Mouse (Mus musculus) myocyte (in vitro differentiated cells): ENCODE results near the gene Btbd16. TPM values are rescaled to one million over a fixed set of nuclear protein-coding genes. Genes with fewer than 3 reads are reported as not detected.

Experiments
- H3K27me3 ChIP-seq: one replicate; pipeline ENCODE4 v1.6.1; 2011; ENCODE audit not compliant: control insufficient read depth, insufficient read depth, insufficient read length
- H3K36me3 ChIP-seq: one replicate; pipeline ENCODE4 v1.6.1; 2011; ENCODE audit not compliant: control insufficient read depth, insufficient read depth
- H3K4me2 ChIP-seq: one replicate; pipeline ENCODE4 v1.6.1; 2011; ENCODE audit warnings: low read depth, control low read depth
- H3K4me3 ChIP-seq: one replicate; pipeline ENCODE4 v1.5.1; 2011; ENCODE audit warnings: mild to moderate bottlenecking, control low read depth, moderate library complexity
- H3K79me2 ChIP-seq: one replicate; pipeline ENCODE4 v1.6.1; 2011; ENCODE audit not compliant: control insufficient read depth, insufficient read depth
- H3ac ChIP-seq: one replicate; pipeline ENCODE4 v1.6.1; 2011; ENCODE audit not compliant: control insufficient read depth, insufficient read length
- CEBPB ChIP-seq: IDR thresholded peaks from 2 replicates; pipeline ENCODE4 v1.6.1; 2011; ENCODE audit warnings: mild to moderate bottlenecking, moderate library complexity; ENCODE audit not compliant: poor library complexity, insufficient read depth, severe bottlenecking
- E2F4 ChIP-seq: IDR thresholded peaks from one replicate; pipeline ENCODE4 v1.6.1; 2011; ENCODE audit warnings: mild to moderate bottlenecking, control low read depth, moderate library complexity; ENCODE audit not compliant: insufficient read depth
- MAX ChIP-seq: IDR thresholded peaks from one replicate; pipeline ENCODE4 v1.6.1; 2011; ENCODE audit warnings: low read depth, mild to moderate bottlenecking, control low read depth
- MYOD1 ChIP-seq, 3 experiments: IDR thresholded peaks; one replicate each; pipeline ENCODE4 v1.6.1; 2011; ENCODE audit warnings: control low read depth in 2 of 3, low read depth in 2 of 3, mild to moderate bottlenecking in 2 of 3, moderate library complexity in 1 of 3; ENCODE audit not compliant: insufficient read length in 2 of 3, control insufficient read depth in 1 of 3
- MYOG ChIP-seq, 3 experiments: IDR thresholded peaks; one replicate each; pipeline ENCODE4 v1.6.1; 2011; ENCODE audit warnings: control low read depth in 2 of 3, low read depth in 2 of 3, mild to moderate bottlenecking in 2 of 3; ENCODE audit not compliant: insufficient read length in 2 of 3, control insufficient read depth in 1 of 3, insufficient read depth in 1 of 3
- POLR2A ChIP-seq: IDR thresholded peaks from one replicate; pipeline ENCODE4 v1.6.1; 2011; ENCODE audit warnings: low read depth, mild to moderate bottlenecking, control low read depth, moderate library complexity; ENCODE audit not compliant: insufficient read length
- POLR2AphosphoS2 ChIP-seq: IDR thresholded peaks from one replicate; pipeline ENCODE4 v1.6.1; 2011; ENCODE audit warnings: low read depth, control low read depth; ENCODE audit not compliant: insufficient read length
- REST ChIP-seq: IDR thresholded peaks from one replicate; pipeline ENCODE4 v1.6.1; 2011; ENCODE audit warnings: mild to moderate bottlenecking, control low read depth, moderate library complexity; ENCODE audit not compliant: insufficient read depth, insufficient read length
- SRF ChIP-seq: IDR thresholded peaks from one replicate; pipeline ENCODE4 v1.6.1; 2011; ENCODE audit warnings: low read depth; ENCODE audit not compliant: control insufficient read depth, insufficient read length
- TCF12 ChIP-seq: IDR thresholded peaks from one replicate; pipeline ENCODE4 v1.6.1; 2011; ENCODE audit warnings: mild to moderate bottlenecking, control low read depth; ENCODE audit not compliant: poor library complexity, insufficient read depth, severe bottlenecking
- TCF3 ChIP-seq: IDR thresholded peaks from one replicate; pipeline ENCODE4 v1.6.1; 2011; ENCODE audit warnings: low read depth, control low read depth; ENCODE audit not compliant: insufficient read length
- USF1 ChIP-seq: IDR thresholded peaks from one replicate; pipeline ENCODE4 v1.6.1; 2011; ENCODE audit warnings: low read depth, mild to moderate bottlenecking, control low read depth, moderate library complexity
- polyA plus RNA-seq: library from polyadenylated mRNA; unstranded; fragments of >200 nt; fragmentation: generic; extraction: Trizol; gene quantifications from one replicate; pipeline ENCODE4 v1.2.1, GENCODE M21; 2012; ENCODE audit warnings: missing spikeins

Btbd16 gene
- polyA plus RNA-seq, 1 experiment: not detected

DNA sequence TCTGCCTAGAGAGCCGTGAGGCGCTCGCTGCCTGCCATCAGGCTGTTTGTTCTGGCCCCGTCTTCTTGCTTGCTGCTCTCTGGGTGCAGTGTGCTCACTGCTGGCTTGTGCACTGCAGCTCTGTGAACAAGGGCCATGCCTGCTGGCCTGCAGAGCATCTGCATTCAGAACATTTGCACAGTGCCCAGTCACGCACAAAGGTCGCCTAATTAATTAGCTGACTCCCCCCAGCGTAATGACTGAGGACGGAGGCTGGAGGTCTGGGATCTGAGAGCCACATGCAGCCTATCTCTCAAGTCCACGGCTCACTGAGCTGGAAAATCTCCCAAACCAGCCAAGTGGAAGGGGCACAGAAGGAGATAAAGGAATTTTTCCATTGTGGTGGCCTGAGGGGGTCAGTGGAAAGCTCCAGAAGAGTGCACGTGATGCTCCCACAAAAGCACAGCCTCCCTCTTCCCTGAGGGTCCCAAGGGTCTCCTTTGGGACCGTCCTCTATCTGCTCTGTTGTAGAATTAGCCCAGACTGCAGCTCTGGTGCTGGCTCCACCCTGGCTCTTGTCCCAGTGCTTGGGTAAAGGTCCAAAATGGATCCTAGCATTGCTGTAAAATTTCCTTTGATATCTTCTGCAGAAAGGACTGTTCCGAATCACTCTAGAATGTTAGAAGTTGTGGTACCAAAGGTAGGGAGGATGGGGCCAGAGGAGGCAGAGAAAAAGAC, 64.2 kb downstream of the Btbd16 start:
- H3K27me3 ChIP-seq: no peaks in the 10 kb centered on the region
- no peaks in the 10 kb centered on the region for H3K36me3 ChIP-seq
- TF ChIP-seq TCF12 (no peak), REST (no peak), POLR2AphosphoS2 (no peak), E2F4 (no peak), MYOD1 (IDR thresholded peaks at IDR 0.05; ENCODE audit: control insufficient read depth in 1 of 3, insufficient read length in 2 of 3, low read depth in 2 of 3) (no peak), USF1 (no peak), SRF (no peak), POLR2A (no peak), MYOG (IDR thresholded peaks at IDR 0.05; ENCODE audit: control insufficient read depth in 1 of 3, insufficient read depth in 1 of 3, insufficient read length in 2 of 3, low read depth in 2 of 3) (no peak), TCF3 (no peak), CEBPB (no peak), MAX (no peak)
- no peaks in the 10 kb centered on the region for H3K79me2 ChIP-seq
- no peak overlapping the region for H3K4me2 ChIP-seq
- no peak overlapping the region for H3K4me3 ChIP-seq
- no peak overlapping the region for H3ac ChIP-seq

DNA sequence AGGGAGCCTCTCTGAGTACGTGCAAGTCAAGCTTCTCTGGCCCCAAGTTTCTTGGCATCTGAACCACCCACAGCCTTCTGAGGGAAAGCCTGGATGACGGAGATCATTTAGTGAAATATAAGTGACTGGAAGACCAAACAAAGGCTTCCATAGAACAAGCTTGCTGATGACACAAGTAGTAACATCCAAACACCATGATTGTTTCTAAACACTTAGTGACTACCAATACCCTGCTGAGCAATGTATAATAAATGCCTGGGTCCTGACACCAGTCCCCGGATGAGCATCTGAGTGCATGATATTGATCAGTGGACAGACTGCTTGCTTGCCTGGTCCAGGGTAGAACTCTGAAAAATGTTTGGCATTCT, 64.8 kb downstream of the Btbd16 start:
- H3K36me3 ChIP-seq: no peaks in the 10 kb centered on the region
- TF ChIP-seq SRF (no peak), TCF3 (no peak)
- no peak overlapping the region for H3K4me2 ChIP-seq
- no peaks in the 10 kb centered on the region for H3K79me2 ChIP-seq
- no peaks in the 10 kb centered on the region for H3K27me3 ChIP-seq
- no peak overlapping the region for H3ac ChIP-seq
- H3K4me3 ChIP-seq: no peak overlapping the region

DNA sequence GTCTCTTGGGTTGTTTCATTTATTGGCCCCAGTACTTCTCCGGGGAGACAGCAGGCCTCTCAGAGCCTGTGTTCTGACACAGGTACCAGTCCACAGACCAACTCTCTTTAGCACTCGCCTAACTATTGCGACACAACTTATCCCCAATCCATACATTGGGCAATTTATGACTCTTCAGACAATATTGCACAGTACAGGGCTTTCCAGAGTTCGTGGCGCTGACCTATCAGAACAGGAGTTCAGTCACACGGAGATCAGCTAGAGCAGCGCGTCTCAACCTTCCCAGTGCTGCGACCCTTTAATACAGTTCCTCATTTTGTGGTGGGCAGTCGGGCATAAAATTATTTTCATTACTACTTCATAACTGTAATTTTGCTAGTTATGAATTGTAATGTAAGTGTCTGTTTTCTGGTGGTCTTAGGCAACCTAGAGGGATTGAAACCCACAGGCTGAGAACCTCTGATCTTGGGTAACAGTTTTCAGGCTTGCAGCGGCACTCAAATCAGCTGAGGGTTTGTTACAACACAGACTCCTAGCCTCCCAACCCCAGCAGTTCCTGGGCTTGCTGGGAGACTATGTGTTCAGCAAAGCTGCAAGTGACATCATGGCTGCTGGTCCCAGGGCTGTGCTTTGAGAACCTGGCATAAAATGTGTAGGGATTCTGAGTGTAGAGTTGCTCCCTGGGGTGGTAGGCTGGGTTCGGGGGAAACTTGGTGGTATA, 65.7 kb downstream of the Btbd16 start:
- H3K79me2 ChIP-seq: no peaks in the 10 kb centered on the region
- no peak overlapping the region for H3ac ChIP-seq
- H3K36me3 ChIP-seq: no peaks in the 10 kb centered on the region
- H3K4me3 ChIP-seq: no peak overlapping the region
- TF ChIP-seq REST: no peak
- no peak for TF ChIP-seq CEBPB
- no peak for TF ChIP-seq TCF12
- no peak for TF ChIP-seq E2F4
- TF ChIP-seq POLR2A: no peak
- H3K27me3 ChIP-seq: no peaks in the 10 kb centered on the region
- H3K4me2 ChIP-seq: no peak overlapping the region

DNA sequence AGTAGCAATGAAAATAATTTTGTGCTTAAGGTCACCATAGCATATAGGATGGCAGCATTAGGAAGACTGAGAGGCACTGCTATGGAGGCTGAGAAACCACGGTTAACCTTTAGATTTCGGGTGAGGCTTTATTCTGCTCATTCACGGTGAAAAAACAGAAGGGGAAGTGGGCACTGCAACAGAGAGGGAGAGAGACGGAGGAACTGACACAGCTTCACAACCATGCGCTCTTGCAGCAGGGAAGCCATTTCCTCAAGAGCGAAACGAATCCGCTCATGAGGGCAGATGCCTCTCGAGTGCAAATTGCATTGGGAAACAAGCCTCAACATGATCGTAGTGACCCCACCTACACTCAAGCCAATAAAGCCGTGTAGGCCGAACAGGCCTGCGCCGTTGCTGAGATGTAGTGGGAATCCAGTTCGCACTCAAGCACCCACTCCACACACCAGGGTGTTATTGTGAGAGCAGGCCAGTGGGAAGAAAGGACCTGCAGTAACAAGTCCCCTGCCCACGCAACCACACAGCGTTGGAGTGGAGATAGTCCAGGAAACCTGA, 73.4 kb downstream of the Btbd16 start:
- Histone ChIP-seq H3K79me2 (no peaks in the 10 kb centered on the region), H3K36me3 (no peaks in the 10 kb centered on the region), H3ac (no peak overlapping the region), H3K4me3 (no peak overlapping the region), H3K4me2 (no peak overlapping the region), H3K27me3 (no peaks in the 10 kb centered on the region)
- TF ChIP-seq TCF3 (no peak), MAX (no peak), REST (no peak), E2F4 (no peak)

DNA sequence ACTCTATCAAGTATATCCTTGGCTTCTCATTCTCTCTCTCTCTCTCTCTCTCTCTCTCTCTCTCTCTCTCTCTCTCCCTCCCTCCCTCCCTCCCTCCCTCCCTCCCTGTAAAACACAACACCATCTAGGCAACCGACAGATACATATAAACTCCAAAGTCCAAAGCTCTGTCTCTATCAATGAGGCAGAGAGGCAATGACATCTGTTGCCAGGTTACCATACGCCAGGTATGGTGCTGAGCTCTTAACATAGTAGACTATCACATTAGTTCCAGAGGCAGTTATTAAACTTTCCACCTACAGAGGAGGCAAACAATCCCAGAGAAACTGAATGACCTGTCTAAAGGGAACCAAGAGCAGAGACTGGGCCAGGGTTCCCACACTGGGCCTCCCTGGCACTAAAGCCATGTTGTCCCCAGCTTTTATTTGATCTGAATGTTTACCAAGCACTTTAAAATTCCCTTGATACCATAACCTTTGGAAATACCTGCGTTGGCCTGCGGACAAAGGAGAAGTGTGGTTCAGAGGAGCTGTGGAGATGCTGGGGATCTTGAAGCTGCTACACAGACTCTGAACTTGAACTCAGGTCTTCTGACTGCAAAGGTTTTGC, 80.9 kb downstream of the Btbd16 start:
- H3K4me2 ChIP-seq: no peak overlapping the region
- H3K79me2 ChIP-seq: no peaks in the 10 kb centered on the region
- no peak overlapping the region for H3ac ChIP-seq
- H3K27me3 ChIP-seq: no peaks in the 10 kb centered on the region
- H3K36me3 ChIP-seq: no peaks in the 10 kb centered on the region
- TF ChIP-seq SRF (no peak), TCF12 (no peak), REST (no peak), E2F4 (no peak), POLR2AphosphoS2 (no peak), POLR2A (no peak), MYOD1 (IDR thresholded peaks at IDR 0.05; ENCODE audit: control insufficient read depth in 1 of 3, insufficient read length in 2 of 3, low read depth in 2 of 3) (no peak), MAX (no peak), MYOG (IDR thresholded peaks at IDR 0.05; ENCODE audit: control insufficient read depth in 1 of 3, insufficient read depth in 1 of 3, insufficient read length in 2 of 3, low read depth in 2 of 3) (no peak)
- no peak overlapping the region for H3K4me3 ChIP-seq
